In the genomic region with DNA sequence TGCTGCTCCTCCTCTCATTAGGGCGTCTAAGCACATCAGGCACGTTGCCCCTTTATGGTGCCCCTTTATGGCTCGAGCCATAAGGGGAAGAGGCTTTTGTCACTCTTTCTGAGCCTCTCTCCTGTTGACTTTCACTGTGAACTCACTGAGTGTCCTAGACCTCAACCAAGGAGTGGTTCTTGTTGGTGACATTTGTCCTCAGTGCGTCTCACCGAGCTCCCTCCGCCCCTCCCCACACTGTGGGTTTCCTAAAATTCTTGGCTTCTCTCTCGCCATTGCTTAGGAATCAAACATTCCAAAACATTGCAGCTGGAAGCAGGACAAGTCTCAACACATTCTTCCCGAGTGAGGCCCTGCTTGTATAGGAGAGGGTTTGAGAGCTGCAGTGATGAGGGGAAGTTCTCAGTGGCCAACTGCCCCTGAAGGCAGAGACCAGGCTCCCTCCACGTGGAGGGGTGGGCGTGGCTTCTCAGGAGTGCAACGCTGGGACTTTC, we compare ENCODE assay signal across 8 mouse cellular contexts. TPM values are rescaled to one million over a fixed set of nuclear protein-coding genes. Genes with fewer than 3 reads are reported as not detected.
DNase-seq lines count a peak whose midpoint lies in the region; ATAC-seq and TF ChIP-seq lines count a peak whose summit lies in the region.

No protein-coding gene starts in this region.

- H3K4me2 ChIP-seq in heart, embryonic 11.5 days: no peak overlapping the region
- no peak overlapping the region; the same call in 1 of the 2 replicates for H3K4me2 ChIP-seq in lung, postnatal 0 days (replicated peaks; ENCODE audit: low read depth, low read length)

- intact Hi-C loops in heart, postnatal 10 days (cut with DNase I): loop anchor here (5.0 kb wide), 1 partner anchor 46 kb away; the partner anchor contains the start of gene Atxn7l1

- ATAC-seq in heart, embryonic 11.5 days (replicated peaks; ENCODE audit: insufficient number of reproducible peaks, low FRiP score, low TSS enrichment): no peak
- peak; percentile 87 for ATAC-seq in lung, postnatal 0 days

- H3K27me3 ChIP-seq in heart, embryonic 11.5 days (ENCODE audit: control insufficient read depth, insufficient read depth, low read length): no peaks in the 10 kb centered on the region
- H3K27me3 ChIP-seq in lung, postnatal 0 days (replicated peaks; ENCODE audit: insufficient read depth, low read length): no peaks in the 10 kb centered on the region

- H3K9ac ChIP-seq in heart, embryonic 11.5 days (ENCODE audit: low read depth, low read length): no peak overlapping the region
- no peak overlapping the region for H3K9ac ChIP-seq in lung, postnatal 0 days (replicated peaks; ENCODE audit: low read depth)

- no peaks in the 10 kb centered on the region for H3K9me3 ChIP-seq in heart, embryonic 11.5 days (replicated peaks; ENCODE audit: control insufficient read depth, low read length)
- no peaks in the 10 kb centered on the region for H3K9me3 ChIP-seq in lung, postnatal 0 days (ENCODE audit: low read length)

- WGBS in heart, embryonic 11.5 days (ENCODE audit: insufficient replicate concordance): 42% methylated on average over 11 of the region's 11 CpGs
- WGBS in lung, postnatal 0 days: 32% methylated on average over 11 of the region's 11 CpGs

- H3K27ac ChIP-seq in heart, embryonic 11.5 days (ENCODE audit: low read depth, low read length): no peak overlapping the region
- no peak overlapping the region for H3K27ac ChIP-seq in lung, postnatal 0 days (ENCODE audit: low read length)

- no peak for TF ChIP-seq CTCF in brain, embryonic 14.5 days (IDR thresholded peaks at IDR 0.05; ENCODE audit: borderline replicate concordance, extremely low read depth, insufficient read depth, insufficient read length)
- TF ChIP-seq CTCF in lung, postnatal 0 days (IDR thresholded peaks at IDR 0.05): no peak

- peaks cover 18% of the 10 kb centered on the region for H3K4me1 ChIP-seq in heart, embryonic 11.5 days (ENCODE audit: control insufficient read depth, insufficient read depth, low read length)
- H3K4me1 ChIP-seq in lung, postnatal 0 days (ENCODE audit: insufficient read depth, low read depth, low read length): peaks cover 6% of the 10 kb centered on the region; the same call in 1 of the 2 replicates

- H3K36me3 ChIP-seq in heart, embryonic 11.5 days (ENCODE audit: control insufficient read depth, insufficient read depth, low read length): no peaks in the 10 kb centered on the region
- H3K36me3 ChIP-seq in lung, postnatal 0 days (ENCODE audit: insufficient read depth, low read length): no peaks in the 10 kb centered on the region; the same call in 1 of the 2 replicates

- no peak for TF ChIP-seq POLR2A in brain, embryonic 14.5 days (IDR thresholded peaks at IDR 0.05; ENCODE audit: borderline replicate concordance, extremely low read depth, insufficient read depth, insufficient read length, poor library complexity, severe bottlenecking)

- no peak for TF ChIP-seq EP300 in lung, postnatal 0 days (IDR thresholded peaks at IDR 0.05)

- no peak overlapping the region for H3K4me3 ChIP-seq in heart, embryonic 11.5 days (ENCODE audit: low read depth, low read length)
- H3K4me3 ChIP-seq in lung, postnatal 0 days (ENCODE audit: low read depth, low read length): no peak overlapping the region

- peak; percentile 46 to 58 for DNase-seq in heart, adult 18-20 months
- DNase-seq in brain, embryonic 14.5 days (ENCODE audit: low read depth): peak; percentile 57
- peak; percentile 64 to 69 for DNase-seq in heart, postnatal 10 days
- peak; percentile 88 for DNase-seq in lung, postnatal 0 days (ENCODE audit: low spot score)
- no peak for DNase-seq in B cell, adult 2 months
- no peak for DNase-seq in frontal cortex, adult 2 months (ENCODE audit: extremely low spot score in 1 of 2, low spot score in 1 of 2)
- DNase-seq in frontal cortex, postnatal 14 days (ENCODE audit: low spot score in 2 of 2): no peak

RNA-seq across cellular contexts. Expression of gene Atxn7l1, which starts 46.0 kb away (rescaled TPM):
- 10 to 100 TPM; 16.9 to 17.4 TPM for total RNA-seq in heart, adult 18-20 months (2021)
- 15.6 and 18.7 TPM in 2 replicates for polyA plus RNA-seq in heart, embryonic 11.5 days (2014; fragmentation: Nextera tagmentation; extraction: Ambion mirVana)
- polyA plus RNA-seq in brain, embryonic 14.5 days (2012; rRNA removed): 30.3 and 43.3 TPM in 2 replicates
- total RNA-seq in heart, postnatal 10 days (2021): 10 to 100 TPM; 16.6 to 18.6 TPM
- polyA plus RNA-seq in lung, postnatal 0 days (2015; fragmentation: Nextera tagmentation; extraction: Ambion mirVana): 9.6 and 10.2 TPM in 2 replicates
- 37.0 and 43.7 TPM in 2 replicates for polyA plus RNA-seq in frontal cortex, adult 2 months (2012; rRNA removed)

Comparison
In these comparisons a context has a peak if more than half of its experiments do, and no peak if none do; other contexts are left out.
1. DNase-seq: peak in heart, adult 18-20 months (2 of 2), brain, embryonic 14.5 days (single experiment), heart, postnatal 10 days (2 of 2) and lung, postnatal 0 days (single experiment); none in B cell, adult 2 months (0 of 2), frontal cortex, adult 2 months (0 of 2) and frontal cortex, postnatal 14 days (0 of 2).